Mouse (Mus musculus) adrenal gland, postnatal 10 days (tissue): ENCODE data around the gene Nol6. TPM values are rescaled to one million over a fixed set of nuclear protein-coding genes. Genes with fewer than 3 reads are reported as not detected.
A peak's percentile ranks its signal among the peaks of the same experiment; 100 is the strongest.

ENCODE experiments used
- DNase-seq: peaks from one replicate; pipeline ENCODE4 v3.0.0; 2021; ENCODE audit warnings: mixed read lengths
- total RNA-seq, 2 experiments: library from RNA; stranded (reverse); gene quantifications; 2 replicates each; pipeline ENCODE4 v1.2.3; 2021

Gene Nol6
- total RNA-seq, 2 experiments from 2014 or later, result 35.7 to 41.3 TPM

DNA sequence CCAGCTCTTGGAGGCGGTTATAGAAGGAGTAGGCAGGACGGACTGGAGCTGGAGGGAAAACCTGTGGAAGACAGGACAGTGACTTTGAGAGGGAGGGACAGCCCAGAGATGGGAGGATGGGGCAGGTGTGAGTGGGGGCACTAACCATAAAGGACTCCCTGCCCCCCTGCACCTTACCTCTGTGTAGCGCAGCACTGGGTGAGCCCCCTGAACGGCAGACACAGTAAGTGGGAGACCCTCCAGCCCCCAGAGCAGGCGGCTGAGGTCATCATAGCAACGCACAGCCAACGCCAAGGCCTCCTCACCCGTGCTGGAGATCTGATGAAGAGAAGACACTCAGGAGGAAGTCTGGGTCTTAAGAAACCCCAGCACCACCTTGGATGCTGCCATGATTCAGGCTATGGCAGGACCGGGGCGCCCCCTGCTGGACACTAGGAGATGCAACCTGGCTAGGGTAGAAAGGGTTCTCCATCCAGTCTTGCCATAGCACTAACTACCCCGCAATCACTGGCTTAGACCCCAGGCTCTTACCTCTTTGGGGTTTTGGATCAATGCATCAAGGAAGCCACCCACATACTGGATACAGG, 5.5 kb downstream of the Nol6 start:
- DNase-seq, result peak; percentile 84

DNA sequence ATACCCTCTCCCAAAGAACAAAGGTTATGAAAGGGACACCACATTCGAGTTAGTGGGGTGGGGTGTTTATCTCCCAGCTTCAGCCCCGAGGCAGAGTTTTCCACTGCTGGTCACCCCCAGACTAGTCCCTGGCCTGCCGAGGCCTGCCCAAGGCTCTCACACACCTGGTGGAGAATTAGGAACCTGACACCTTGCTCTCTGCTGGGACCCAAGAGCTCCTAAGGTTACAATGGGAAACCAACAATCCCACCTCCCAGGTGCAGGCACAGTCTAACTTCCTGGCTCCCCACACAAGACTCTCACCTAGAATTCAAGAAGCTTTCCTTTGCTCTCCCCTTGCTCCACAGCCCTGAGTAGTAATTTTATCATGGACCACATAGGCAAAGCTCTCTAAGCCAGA, 7.4 kb downstream of the Nol6 start:
- DNase-seq, result no peak

DNA sequence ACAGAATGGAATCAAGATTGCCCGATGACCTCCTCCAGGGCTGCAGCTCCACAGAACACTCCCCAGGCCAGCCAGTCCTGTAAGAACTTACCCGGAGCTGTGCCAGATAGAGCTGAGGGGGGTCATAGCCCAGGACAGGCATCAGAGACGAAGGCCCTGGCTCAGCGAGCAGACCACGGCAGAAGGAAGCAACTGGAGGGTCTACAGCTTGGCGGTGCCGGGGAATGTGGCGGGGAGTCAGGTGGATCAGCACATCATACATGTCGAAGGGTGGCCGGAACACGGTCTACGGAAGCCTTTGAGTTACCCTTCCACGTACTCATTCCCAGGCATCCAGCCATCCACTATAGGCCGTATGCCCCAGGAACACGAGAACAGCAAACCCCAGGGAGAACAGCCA, 8.5 kb downstream of the Nol6 start:
- no peak for DNase-seq

DNA sequence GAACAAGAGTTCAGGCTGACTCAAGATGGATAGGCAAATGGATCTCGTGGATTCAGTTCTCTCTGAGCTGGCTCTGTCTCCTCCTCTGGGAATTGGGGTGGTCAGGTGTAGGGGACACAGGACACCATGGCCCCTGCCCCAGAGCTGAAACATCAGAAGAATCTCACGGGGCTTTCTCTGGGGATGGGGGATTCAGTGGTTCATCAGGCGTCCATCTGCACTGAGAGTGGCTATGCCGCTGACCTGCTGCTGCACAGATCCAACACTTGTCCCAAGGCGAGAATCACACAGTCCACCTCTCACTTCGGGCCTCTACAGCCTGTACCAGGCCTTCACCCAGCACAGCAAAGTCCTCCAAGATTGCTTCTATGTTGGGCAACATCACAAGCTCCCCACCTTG, 9.2 kb downstream of the Nol6 start:
- DNase-seq, result no peak

GRCm38 (mm10) chr4:41114358-41115070, 9.7 kb downstream of the Nol6 start:
- DNase-seq, result no peak

DNA sequence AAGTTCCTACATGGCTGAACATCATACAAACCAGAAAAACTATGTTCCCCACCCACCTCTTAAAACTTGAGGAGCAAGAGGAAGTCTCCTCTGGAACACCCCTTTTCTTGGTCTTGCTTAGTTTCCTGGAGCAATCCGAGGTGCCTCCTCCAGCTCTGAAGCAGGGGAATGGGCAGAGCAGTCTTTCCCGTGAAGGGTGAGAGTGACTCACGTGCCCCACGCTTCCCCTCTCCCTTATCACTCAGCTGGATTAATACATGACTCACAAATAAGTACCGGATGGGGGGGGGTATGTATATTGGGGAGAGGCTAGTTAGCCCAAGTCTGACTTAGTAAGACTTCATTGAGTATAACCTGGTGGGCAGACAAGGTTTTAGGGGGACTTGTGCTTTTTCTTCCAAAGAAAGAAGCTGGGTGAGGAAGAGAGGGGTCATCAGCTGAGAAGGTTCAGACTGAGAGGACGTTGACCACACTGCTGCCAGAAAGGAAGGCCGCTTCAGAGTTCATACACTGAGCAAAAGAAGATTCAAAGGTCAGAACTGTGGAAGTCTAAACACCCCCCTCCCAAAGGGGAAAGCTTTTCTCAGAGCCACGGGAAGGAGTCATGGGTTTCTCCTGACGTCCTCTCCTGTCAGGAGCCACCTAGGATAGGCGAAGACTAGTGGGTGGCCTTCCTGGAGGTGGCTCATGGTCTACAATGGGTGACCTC, 15.4 kb downstream of the Nol6 start:
- DNase-seq, result no peak

DNA sequence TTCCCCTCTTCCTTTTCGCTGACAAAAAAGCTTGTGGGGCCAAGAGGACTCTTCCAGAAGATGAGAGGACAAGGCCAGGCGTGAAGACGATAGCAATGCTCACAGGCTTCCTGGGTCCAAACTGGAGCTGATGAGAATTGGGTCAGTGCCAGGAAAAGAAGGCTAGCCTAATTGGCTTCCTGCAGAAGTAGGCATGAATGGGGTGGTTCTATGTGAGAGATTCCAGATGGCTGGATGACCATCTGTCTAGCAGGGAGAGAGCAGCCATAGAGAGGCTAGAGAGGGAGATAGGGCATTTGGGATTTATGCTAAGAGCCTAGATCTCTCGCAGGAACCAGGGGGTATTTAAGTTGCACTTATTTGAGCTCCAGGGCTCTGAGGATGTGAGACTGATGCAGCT, 16.8 kb downstream of the Nol6 start:
- no peak for DNase-seq

- DNase-seq, result peak; percentile 83
Measured at GRCm38 (mm10) chr4:41102901-41103300, 21.4 kb downstream of the Nol6 start.

DNA sequence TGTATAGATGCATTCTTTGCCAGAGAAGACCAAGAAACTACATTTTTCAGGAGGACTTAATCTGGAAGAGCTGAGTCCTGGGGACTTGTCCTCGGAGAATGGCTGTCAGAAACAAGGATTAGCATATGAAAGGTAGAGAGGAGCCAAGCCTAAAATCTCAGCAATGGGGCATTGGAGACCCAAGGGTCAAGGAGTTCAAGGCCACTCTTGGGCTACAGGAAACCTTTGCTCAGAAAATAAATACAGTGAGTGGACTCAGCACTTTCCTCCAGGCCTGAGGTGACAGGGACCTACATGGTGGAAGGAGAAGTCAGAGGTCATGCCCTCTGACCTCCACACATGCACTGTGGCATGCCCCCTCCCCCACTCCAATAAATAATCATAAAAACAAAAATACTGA, 23.3 kb downstream of the Nol6 start:
- DNase-seq, result no peak

DNA sequence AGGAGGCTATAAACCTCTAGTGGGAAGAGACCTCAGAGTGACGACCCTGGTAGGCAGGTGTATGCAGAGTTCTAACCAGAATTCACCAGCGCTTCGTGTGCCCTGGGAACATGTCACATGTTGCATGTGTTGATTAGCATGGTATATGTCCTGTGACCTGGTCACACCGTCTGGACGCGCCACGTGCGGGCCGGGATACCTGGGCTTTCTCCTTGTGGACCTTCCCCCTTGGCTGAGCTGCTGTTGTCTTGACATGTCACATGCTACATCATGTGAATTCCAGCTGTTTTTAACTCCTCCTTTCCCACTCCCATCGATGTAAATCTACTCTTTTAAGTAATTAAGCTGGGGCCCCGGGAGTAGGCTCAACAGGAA, 25.7 kb downstream of the Nol6 start:
- DNase-seq, result no peak

DNA sequence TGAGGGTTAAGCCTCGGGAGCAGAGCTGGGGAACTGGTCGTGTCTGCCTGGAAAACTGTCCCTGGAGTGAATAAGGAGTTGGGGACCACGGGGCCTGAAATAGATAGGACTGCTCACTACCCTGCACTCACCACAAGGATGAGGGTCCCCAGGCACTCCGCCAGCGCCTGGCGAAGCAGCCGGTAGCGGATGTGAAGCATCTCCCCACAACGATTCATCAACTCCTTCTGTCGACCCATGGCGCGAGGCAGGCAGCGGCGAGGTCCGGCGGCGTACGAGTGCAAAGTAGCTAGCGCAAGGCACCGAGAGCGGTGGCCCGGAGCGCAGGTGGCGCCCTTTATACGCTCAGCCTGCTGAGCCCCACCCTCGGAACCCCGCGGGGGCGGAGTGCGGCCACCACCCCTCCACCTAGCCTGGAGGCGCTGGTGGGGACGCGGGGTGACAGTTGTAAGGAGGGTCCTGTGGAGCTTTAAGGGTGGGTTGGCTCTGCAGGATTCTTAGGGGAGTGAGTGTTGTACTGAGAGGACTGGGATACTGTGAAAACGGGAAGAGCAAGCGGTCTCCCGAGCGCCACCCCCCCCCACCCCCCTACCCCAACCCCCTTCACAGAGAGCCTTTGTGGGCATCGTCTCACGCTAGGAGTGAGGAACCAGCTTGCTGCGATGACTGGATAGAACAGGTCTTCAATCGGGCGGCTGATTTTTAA, 26.2 kb downstream of the Nol6 start, which contains the start of gene Aqp3:
Aqp3 (minus strand) TSS at position 313 of the 706 bp plus-strand sequence.
- peak; percentile 58 for DNase-seq

- DNase-seq, result no peak
Measured at GRCm38 (mm10) chr4:41097381-41097780, 26.9 kb downstream of the Nol6 start.

GRCm38 (mm10) chr4:41096794-41097193, 27.5 kb downstream of the Nol6 start:
- no peak for DNase-seq

DNA sequence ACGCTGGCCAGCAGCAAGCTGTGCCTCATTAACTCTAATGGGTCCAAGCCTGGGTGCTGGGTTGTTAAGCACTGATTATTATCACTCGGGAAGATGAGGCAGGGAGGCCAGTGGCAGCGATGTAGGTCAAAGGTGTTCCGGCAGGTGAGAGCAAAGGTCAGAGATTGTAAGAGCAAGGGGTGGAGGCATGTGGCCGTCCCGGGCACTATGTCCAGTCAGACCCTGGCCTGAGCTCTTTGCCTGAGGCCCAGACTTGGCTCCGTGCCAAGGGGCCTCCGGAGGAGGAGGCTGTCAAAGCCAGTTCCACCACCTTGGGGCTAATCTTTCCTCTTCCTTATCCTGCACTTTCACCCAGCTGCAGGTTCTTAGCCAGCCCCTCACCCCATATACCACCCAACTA, 28.1 kb downstream of the Nol6 start:
- peak; percentile 37 for DNase-seq

- peak; percentile 73 for DNase-seq
Measured at GRCm38 (mm10) chr4:41094361-41094760, 29.9 kb downstream of the Nol6 start.

DNA sequence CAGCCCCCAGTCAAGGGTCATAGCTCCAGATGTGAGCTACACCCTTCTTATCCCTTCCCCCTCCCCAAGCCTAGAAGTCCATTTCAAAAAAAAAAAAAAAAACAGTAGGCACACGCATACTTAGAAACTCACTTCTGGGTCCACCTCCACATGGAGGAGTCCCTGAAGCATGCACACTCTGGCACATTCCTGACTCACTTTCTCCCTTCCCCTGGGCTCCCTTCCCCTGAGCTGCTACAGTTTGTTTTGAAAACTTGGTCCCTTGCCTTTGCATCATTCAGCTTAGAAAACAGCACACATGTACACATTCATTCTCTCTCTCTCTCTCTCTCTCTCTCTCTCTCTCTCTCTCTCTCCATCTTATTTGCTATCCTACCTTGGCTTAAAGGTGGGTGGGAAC, 31.3 kb downstream of the Nol6 start:
- no peak for DNase-seq

- no peak for DNase-seq
Measured at GRCm38 (mm10) chr4:41091391-41091790, 32.9 kb downstream of the Nol6 start.

DNA sequence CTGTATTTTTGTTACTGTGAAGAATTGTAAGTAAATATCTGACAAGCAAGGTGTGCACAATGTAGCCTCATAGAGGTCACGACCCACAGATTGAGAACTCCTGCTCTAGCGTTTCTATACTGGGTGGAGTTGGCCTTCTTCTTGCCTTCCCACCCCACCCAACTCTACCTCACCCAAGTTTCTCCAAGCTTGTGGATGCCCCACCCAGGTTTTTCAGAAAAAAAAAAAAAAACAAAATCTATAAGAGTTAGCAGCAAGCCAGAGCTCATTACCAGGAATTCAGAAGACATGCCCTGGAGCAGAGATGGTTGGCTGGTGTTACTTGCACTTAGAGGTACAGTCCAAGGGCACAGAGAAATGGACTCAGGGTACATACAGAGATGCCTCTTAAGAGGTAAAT, 34.5 kb downstream of the Nol6 start:
- DNase-seq, result no peak

- DNase-seq, result no peak
Measured at GRCm38 (mm10) chr4:41089189-41089588, 35.1 kb downstream of the Nol6 start.

DNA sequence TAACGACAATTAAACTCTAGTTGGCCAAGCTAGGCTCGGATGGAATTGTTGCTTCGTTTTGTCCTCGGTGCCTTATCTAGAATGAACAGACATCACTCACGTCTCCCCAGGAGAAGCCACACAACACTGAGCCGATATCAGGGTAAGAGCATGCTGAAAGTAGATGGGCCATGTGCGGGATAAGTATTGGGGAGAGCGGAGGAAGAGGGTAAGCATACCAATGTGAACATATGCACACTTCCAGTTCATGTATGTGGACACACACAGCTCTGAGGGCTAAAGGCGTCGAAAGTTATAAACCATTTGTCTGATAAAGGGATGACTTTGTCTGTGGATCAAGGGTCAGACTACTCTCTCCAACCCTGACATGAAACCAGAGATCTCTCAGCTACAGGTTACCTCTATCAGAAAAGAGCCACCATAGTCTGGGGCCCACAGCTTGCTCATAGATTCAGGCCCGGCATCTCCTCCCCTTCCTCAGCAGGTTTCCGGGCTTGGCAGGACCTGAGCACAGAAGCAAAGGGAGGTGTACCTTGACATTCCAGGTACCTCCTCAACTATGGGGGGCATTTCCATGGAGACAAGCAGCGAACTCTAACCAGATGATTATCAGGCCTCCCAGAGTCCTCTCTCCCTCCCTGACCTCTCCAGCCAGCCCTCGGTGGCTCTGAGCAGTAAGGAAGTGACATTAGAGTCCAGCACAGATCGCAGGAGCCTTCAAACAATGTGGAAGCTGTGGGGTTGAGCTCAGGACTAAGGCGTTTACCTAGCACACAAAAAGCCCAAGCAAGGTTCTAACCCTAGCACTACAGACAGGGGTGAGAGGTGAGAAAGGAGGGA, 36.6 kb downstream of the Nol6 start:
- DNase-seq, result no peak

GRCm38 (mm10) chr4:41086947-41087346, 37.3 kb downstream of the Nol6 start:
- no peak for DNase-seq

DNA sequence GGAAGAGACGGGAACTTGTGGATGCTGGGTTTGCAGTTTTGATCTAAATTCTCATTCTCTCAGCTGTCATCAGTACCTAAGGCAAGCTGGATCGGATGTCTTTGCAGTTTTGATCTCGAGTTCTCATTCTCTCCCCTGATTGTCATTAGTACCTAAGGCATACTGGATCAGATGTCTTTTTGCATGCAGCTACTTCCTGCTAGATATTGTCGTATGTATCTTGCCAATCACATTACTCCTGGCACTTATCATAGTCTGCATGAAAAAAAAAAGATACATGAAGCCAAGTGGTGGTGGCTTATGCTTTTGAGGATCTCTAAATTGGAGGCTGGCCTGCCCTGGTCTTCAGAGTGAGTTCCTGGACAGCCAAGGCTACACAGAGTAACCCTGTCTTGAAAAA, 39.4 kb downstream of the Nol6 start:
- no peak for DNase-seq
